Mouse (Mus musculus) bone marrow macrophage, adult 2 months (primary cell): ENCODE measurements around the gene Gm47959.

Source experiments
- CTCF ChIP-seq: IDR thresholded peaks from 2 replicates; pipeline ENCODE4 v1.5.1; 2012; ENCODE audit warnings: low read depth, mild to moderate bottlenecking, low read length, moderate library complexity
- POLR2A ChIP-seq: IDR thresholded peaks from 2 replicates; pipeline ENCODE4 v1.6.1; 2012; ENCODE audit warnings: mild to moderate bottlenecking, low read depth, low read length, borderline replicate concordance

- TF ChIP-seq CTCF (no peak), POLR2A (no peak)
Measured at GRCm38 (mm10) chr1:82991062-82991461, 9.3 kb upstream of the Gm47959 start.
